Mouse (Mus musculus) kidney, adult 2 months (tissue): ENCODE results near the gene Prr36. TPM values are rescaled to one million over a fixed set of nuclear protein-coding genes. Genes with fewer than 3 reads are reported as not detected.

Source experiments
- DNase-seq: peaks from one replicate; pipeline ENCODE4 v3.0.0; 2021
- H3K27ac ChIP-seq: fragments of 200-500 bp; 2 replicates; pipeline ENCODE4 v1.5.1; 2012; ENCODE audit warnings: low read depth, low read length, control low read depth, inconsistent platforms; ENCODE audit not compliant: insufficient read depth
- H3K27me3 ChIP-seq: fragments of 200-500 bp; replicated peaks from 2 replicates; pipeline ENCODE4 v1.6.1; 2012; ENCODE audit warnings: mild to moderate bottlenecking, moderate library complexity, low read length, inconsistent platforms; ENCODE audit not compliant: control insufficient read depth, insufficient read depth
- H3K36me3 ChIP-seq: fragments of 200-500 bp; 2 replicates; pipeline ENCODE4 v1.6.1; 2012; ENCODE audit warnings: mild to moderate bottlenecking, moderate library complexity, low read length, inconsistent platforms; ENCODE audit not compliant: control insufficient read depth, insufficient read depth
- H3K4me1 ChIP-seq: fragments of 200-500 bp; 2 replicates; pipeline ENCODE4 v1.6.1; 2011; ENCODE audit warnings: low read length; ENCODE audit not compliant: control insufficient read depth, insufficient read depth
- H3K4me3 ChIP-seq: fragments of 200-500 bp; 2 replicates; pipeline ENCODE4 v1.5.1; 2011; ENCODE audit warnings: mild to moderate bottlenecking, low read depth, low read length, control low read depth; ENCODE audit not compliant: insufficient read depth
- CTCF ChIP-seq: fragments of 200-500 bp; conservative IDR thresholded peaks from 2 replicates; pipeline ENCODE4 v1.5.1; 2011; ENCODE audit warnings: low read depth, mild to moderate bottlenecking, control low read depth, low read length, moderate library complexity, mixed read lengths; ENCODE audit not compliant: insufficient read depth, insufficient read length
- POLR2A ChIP-seq: fragments of 200-500 bp; IDR thresholded peaks from one replicate; pipeline ENCODE4 v1.6.1; 2011; ENCODE audit warnings: low read depth, low read length, control low read depth
- WGBS: fragments of 180-500 bp; shearing (Covaris S2); methylation state at CpG from one replicate; pipeline ENCODE4 v1.1.7; 2018; 5-methylcytosine and 5-hydroxymethylcytosine counted together
- polyA plus RNA-seq: library from polyadenylated mRNA; depleted of rRNA; stranded (reverse); fragments of >200 nt; gene quantifications from 2 replicates; pipeline ENCODE4 v1.2.3, GENCODE M21; 2012; rRNA removed

Gene Prr36
- polyA plus RNA-seq, 1 experiment = 0.17 TPM

DNA sequence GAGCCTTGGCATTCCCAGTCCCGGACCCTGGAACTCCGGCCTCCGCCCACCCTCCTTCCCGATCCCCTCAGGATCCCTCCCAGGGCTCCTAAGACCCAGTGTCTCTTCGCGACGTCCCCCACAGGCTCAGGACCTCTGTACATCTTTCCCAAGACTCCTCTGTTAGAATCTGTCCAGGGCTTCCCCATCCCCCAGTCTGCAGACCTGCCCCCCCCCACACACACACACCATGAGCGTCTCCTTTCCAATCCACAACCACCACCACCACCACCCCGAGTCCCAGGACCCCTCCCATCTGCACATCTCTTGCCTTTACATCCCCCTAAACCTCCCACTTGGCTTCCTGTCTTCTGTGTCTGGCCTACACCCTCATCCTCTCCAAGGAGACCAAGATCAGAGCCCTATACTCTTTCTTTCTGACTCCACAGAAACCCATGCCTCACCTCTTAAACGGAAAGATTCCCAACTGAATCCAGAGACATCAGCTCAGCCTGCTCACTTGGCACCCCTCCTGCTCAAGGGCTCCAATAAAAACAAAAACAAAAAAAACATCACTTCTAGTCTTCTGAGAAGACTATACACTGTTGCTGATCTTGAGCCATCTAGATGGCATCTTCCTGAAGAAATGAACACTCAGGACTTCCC lies 50.3 kb downstream of the Prr36 start:
- H3K27ac ChIP-seq = no peak overlapping the region
- peaks cover 7% of the 10 kb centered on the region for H3K4me1 ChIP-seq
- TF ChIP-seq POLR2A (no peak), CTCF (no peak)
- H3K36me3 ChIP-seq = no peaks in the 10 kb centered on the region
- H3K27me3 ChIP-seq = no peaks in the 10 kb centered on the region
- peak overlapping the region; percentile 69 for H3K4me3 ChIP-seq
- 6% methylated on average over 10 of the region's 10 CpGs for WGBS
- no peak for DNase-seq

DNA sequence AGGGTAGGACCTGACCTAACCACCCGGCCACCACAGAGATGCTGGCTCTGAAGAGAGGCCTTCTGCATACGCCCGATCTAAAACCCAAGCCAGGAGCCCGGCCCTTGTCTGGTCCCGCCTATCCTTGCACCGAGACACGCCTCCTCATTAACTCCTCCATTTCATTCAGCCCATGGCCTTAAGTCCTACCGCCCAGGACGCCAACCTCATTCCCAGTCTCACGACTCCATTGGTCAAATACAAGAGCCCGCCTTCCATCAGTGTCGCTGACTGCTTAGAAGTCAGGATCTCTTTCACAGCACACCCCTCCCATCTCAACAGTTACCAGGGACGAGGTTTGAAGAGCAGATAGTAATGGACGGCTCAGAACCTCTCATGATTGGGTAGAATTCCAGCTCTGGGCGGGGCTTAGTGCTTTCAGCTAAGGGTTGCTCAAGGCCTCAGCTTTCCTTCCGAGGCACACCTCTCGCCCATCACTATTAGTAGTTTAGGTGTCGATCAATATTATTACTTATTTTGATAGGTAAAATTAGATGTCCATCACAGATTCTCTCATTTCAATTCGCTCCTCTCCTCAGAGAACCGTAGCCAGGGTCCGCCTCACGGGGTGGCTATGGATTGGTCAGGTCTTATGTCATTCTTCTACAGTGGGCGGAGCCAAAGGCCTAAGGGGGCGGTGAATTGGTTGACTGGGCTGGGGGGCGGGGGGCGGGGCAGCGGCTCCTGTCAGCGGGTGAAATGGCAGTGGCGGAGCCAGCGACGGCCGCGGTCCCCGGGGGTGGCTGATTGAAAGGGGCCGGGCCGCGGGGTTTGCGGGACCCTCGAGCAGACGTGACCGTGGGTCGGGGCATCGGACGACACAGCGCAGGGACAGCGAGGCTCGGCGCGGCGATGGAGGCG lies 51.2 kb downstream of the Prr36 start, which contains the start of gene Evi5l:
Evi5l (plus strand) TSS at position 716 of the 900 bp plus-strand sequence.
- no peak within 1 kb of the TSS for H3K27ac ChIP-seq

DNA sequence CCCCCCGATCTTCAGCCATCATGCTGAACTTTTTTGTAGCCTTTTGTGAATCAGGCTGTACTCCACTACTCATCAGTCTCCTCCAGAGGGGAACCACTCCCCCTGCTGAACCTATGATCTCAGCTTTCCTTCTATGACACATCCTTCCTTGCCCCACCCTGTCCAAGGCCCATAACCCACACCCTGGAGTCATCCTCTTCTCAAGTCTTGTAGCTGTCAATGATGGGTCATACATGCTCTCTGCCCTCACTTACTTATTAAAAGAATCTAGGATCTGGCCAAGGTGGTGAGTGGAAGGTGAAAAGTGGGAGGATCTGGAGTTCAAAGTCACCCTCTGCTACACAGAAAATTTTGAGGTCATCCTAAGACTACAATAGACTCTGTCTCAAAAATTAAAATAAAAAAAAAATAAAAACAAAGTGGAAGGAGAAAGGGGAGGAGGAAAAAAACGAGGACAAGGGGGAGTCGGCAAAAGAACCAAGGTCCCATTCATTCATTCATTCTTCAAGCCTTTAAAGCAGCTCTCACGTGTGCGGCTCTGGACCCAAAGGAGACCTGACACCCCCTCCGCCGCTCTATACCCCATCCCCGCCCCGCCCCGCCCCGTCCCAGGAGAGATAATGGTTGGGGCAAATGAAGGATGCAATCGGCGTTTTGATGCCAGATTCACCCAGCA lies 51.9 kb downstream of the Prr36 start:
- Histone ChIP-seq H3K4me1 (peaks cover 7% of the 10 kb centered on the region), H3K27me3 (no peaks in the 10 kb centered on the region), H3K27ac (no peak overlapping the region), H3K36me3 (no peaks in the 10 kb centered on the region), H3K4me3 (peak overlapping the region; percentile 59)
- no peak for TF ChIP-seq POLR2A
- TF ChIP-seq CTCF = no peak
- WGBS = 6% methylated on average over 13 of the region's 13 CpGs
- DNase-seq = no peak

More for the DNA sequence above, 51.2 kb downstream of the Prr36 start, which contains the start of gene Evi5l:
- TF ChIP-seq CTCF (no peak), POLR2A (no peak)
- under 1% methylated on average over 51 of the region's 51 CpGs for WGBS
- no peaks in the 10 kb centered on the region for H3K27me3 ChIP-seq
- H3K4me3 ChIP-seq = peak within 1 kb of the TSS; percentile 69
- peaks cover 7% of the 10 kb centered on the region for H3K4me1 ChIP-seq
- no peaks in the 10 kb centered on the region for H3K36me3 ChIP-seq
- DNase-seq = peak; percentile 100

DNA sequence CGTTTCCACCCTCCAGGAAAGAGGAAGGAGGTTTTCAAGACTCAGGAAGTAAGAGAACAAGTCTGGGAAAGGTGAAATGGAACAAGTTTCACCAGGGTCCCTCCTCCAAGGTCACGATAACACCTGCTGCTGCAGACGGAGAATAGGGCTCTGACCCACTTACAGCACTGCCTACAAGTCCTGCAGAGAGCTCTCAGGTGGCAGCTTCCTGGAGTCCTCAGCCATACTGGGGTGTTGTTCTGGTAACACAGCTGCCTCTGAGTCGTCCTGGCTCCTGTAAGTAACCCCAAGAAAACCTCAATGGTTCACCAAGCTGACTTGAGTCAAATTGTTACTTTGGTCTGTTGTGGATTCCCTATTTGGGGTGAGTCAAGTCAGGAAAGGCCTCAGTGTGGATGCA lies 54.5 kb downstream of the Prr36 start:
- Histone ChIP-seq H3K27me3 (no peaks in the 10 kb centered on the region), H3K4me3 (no peak overlapping the region), H3K27ac (no peak overlapping the region), H3K36me3 (no peaks in the 10 kb centered on the region), H3K4me1 (peaks cover 4% of the 10 kb centered on the region)
- no peak for DNase-seq
- 52% methylated on average over 4 of the region's 4 CpGs for WGBS
- no peak for TF ChIP-seq POLR2A

Other genes starting within 250 kb of the Prr36 start
- 2.4 and 5.7 TPM in 2 replicates for gene Cd209f, start 111.6 kb downstream of the Prr36 start, polyA plus RNA-seq
- 2.2 and 6.5 TPM in 2 replicates for gene Cd209g, start 83.4 kb downstream of the Prr36 start, polyA plus RNA-seq
- gene Evi5l, start 50.9 kb downstream of the Prr36 start, polyA plus RNA-seq = 22.4 and 23.0 TPM in 2 replicates
- 0.45 and 0.48 TPM in 2 replicates for gene Lrrc8e, start 9.4 kb upstream of the Prr36 start, polyA plus RNA-seq
- gene Map2k7, start 21.3 kb upstream of the Prr36 start, polyA plus RNA-seq = 32.0 and 32.2 TPM in 2 replicates
- 1.3 and 3.3 TPM in 2 replicates for gene Gm49320, start 21.4 kb upstream of the Prr36 start, polyA plus RNA-seq
- 18.7 and 27.8 TPM in 2 replicates for gene Tgfbr3l, start 30.8 kb upstream of the Prr36 start, polyA plus RNA-seq
- gene Snapc2, start 35.6 kb upstream of the Prr36 start, polyA plus RNA-seq = 36.7 and 36.9 TPM in 2 replicates
- 6.8 and 7.8 TPM in 2 replicates for gene Ctxn1, start 41.8 kb upstream of the Prr36 start, polyA plus RNA-seq
- gene Timm44, start 58.5 kb upstream of the Prr36 start, polyA plus RNA-seq = 88.1 and 91.9 TPM in 2 replicates
- gene Ccl25, start 107.8 kb upstream of the Prr36 start, polyA plus RNA-seq = 4.9 and 5.2 TPM in 2 replicates
- 26.4 and 35.9 TPM in 2 replicates for gene Elavl1, start 108.0 kb upstream of the Prr36 start, polyA plus RNA-seq